Mouse (Mus musculus) liver, embryonic 11.5 days (tissue): Measurements from ENCODE around the gene Kcnn1. TPM values are rescaled to one million over a fixed set of nuclear protein-coding genes. Genes with fewer than 3 reads are reported as not detected.
"Not testable (repeated sequence)": the region's sequence is repeated elsewhere in the genome, so short reads cannot be mapped to it uniquely, and the experiment has no call there.

Experiments used
- ATAC-seq: fragments of 200-750 bp; cut with Nextera tagmentation; replicated peaks from 2 replicates; pipeline ENCODE4 v1.8.0; 2017; ENCODE audit warnings: moderate number of reproducible peaks, mild to moderate bottlenecking, moderate TSS enrichment, moderate library complexity; ENCODE audit not compliant: low FRiP score
- DNase-seq: peaks from one replicate; pipeline ENCODE4 v3.0.0-alpha.2; 2017; ENCODE audit warnings: low spot score
- H3K27ac ChIP-seq: fragments of 300-500 bp; sonication (generic); 2 replicates; pipeline ENCODE4 v1.5.1; 2014; ENCODE audit warnings: mild to moderate bottlenecking, low read depth, low read length, control low read depth
- H3K27me3 ChIP-seq: fragments of 300-500 bp; sonication (generic); replicated peaks from 2 replicates; pipeline ENCODE4 v1.6.1; 2014; ENCODE audit warnings: low read length, mixed read lengths; ENCODE audit not compliant: control insufficient read depth, insufficient read depth
- H3K36me3 ChIP-seq: fragments of 300-500 bp; sonication (generic); 2 replicates; pipeline ENCODE4 v1.6.1; 2014; ENCODE audit warnings: mild to moderate bottlenecking, low read length, moderate library complexity, mixed read lengths; ENCODE audit not compliant: control insufficient read depth, insufficient read depth
- H3K4me1 ChIP-seq: fragments of 300-500 bp; sonication (generic); replicated peaks from 2 replicates; pipeline ENCODE4 v1.6.1; 2014; ENCODE audit warnings: low read length, mixed read lengths; ENCODE audit not compliant: control insufficient read depth, insufficient read depth
- H3K4me2 ChIP-seq: fragments of 300-500 bp; sonication (generic); 2 replicates; pipeline ENCODE4 v1.6.1; 2014; ENCODE audit warnings: mild to moderate bottlenecking, control low read depth, moderate library complexity
- H3K4me3 ChIP-seq: fragments of 300-500 bp; sonication (generic); 2 replicates; pipeline ENCODE4 v1.5.1; 2014; ENCODE audit warnings: low read depth, low read length, control low read depth
- H3K9ac ChIP-seq: fragments of 300-500 bp; sonication (generic); 2 replicates; pipeline ENCODE4 v1.6.1; 2014; ENCODE audit warnings: low read depth, low read length, control low read depth
- H3K9me3 ChIP-seq: fragments of 300-500 bp; sonication (generic); 2 replicates; pipeline ENCODE4 v1.6.1; 2016; ENCODE audit warnings: low read length, inconsistent platforms, mixed read lengths; ENCODE audit not compliant: control insufficient read depth
- WGBS: fragments of 180-500 bp; shearing (Covaris S2); extraction: QIAGEN DNeasy Blood & Tissue Kit; methylation state at CpG from one replicate; pipeline ENCODE4 v1.1.7; 2014; 5-methylcytosine and 5-hydroxymethylcytosine counted together
- polyA plus RNA-seq: library from polyadenylated mRNA; unstranded; fragments of >200 nt; fragmentation: Nextera tagmentation; extraction: Ambion mirVana; gene quantifications from 2 replicates; pipeline ENCODE4 v1.2.1, GENCODE M21; 2014

The Kcnn1 gene
- polyA plus RNA-seq, 1 experiment from 2014 or later = 0.47 TPM

DNA sequence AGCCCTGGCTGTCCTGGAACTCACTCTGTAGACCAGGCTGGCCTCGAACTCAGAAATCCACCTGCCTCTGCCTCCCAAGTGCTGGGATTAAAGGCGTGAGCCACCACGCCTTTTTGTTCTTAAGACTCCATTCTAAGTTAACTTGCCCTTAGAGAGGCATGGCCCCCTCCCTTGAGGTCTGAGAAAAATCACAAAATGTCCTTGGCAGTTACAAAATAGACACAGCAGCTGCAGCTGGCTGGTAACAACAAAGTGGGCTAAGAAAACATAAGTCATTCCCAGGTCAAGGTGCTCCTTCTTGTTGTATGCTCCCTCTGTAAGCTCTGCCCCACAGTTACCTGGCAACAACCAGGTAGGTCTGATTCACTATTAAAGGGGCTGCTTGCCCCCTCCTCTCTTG lies 40.5 kb downstream of the Kcnn1 start:
- not testable (repeated sequence) for H3K4me1 ChIP-seq, H3K27ac ChIP-seq, H3K9ac ChIP-seq, H3K36me3 ChIP-seq, H3K27me3 ChIP-seq, H3K4me3 ChIP-seq, DNase-seq, H3K9me3 ChIP-seq, ATAC-seq, H3K4me2 ChIP-seq
- WGBS = 80% methylated on average over 3 of the region's 3 CpGs

DNA sequence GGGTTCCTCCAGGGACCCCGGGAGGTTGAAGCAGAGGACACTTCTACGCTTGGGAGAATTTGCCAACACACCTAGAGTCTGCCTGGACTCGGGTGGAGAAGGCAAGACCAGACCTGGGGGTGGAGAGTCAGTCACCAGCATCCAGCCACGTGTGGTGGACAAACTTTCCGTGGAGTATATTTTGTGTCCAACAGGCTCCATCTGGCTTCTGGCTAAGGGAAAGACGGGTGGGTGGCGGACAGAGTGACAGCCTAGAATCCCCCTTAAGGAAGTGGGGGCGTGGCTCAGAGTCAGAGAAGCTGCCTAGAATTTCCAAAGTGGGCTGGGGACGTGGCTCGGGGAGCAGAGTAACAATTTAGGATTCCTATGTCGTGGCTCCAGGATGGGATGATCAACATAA lies 41.1 kb downstream of the Kcnn1 start:
- H3K27me3 ChIP-seq = peaks cover 7% of the 10 kb centered on the region
- no peak overlapping the region for H3K27ac ChIP-seq
- peaks cover 1% of the 10 kb centered on the region; the same call in 1 of the 2 replicates for H3K9me3 ChIP-seq
- ATAC-seq = no peak
- no peak for DNase-seq
- H3K4me1 ChIP-seq = peaks cover 5% of the 10 kb centered on the region
- WGBS = 51% methylated on average over 11 of the region's 11 CpGs
- no peaks in the 10 kb centered on the region for H3K36me3 ChIP-seq
- no peak overlapping the region for H3K4me2 ChIP-seq
- H3K9ac ChIP-seq = 0 out of 2 replicates have a peak overlapping the region, but pooled peaks have one; percentile 22
- no peak overlapping the region for H3K4me3 ChIP-seq

GRCm38 (mm10) chr8:70821399-70821962 lies 41.6 kb downstream of the Kcnn1 start:
- Histone ChIP-seq H3K9me3 (no peaks in the 10 kb centered on the region), H3K27me3 (peaks cover 8% of the 10 kb centered on the region), H3K4me1 (peaks cover 10% of the 10 kb centered on the region), H3K27ac (no peak overlapping the region), H3K36me3 (no peaks in the 10 kb centered on the region), H3K9ac (0 out of 2 replicates have a peak overlapping the region, but pooled peaks have one; percentile 22), H3K4me3 (no peak overlapping the region), H3K4me2 (no peak overlapping the region)
- DNase-seq = peak; percentile 77
- ATAC-seq = peak; percentile 34; the same call in 1 of the 2 replicates
- WGBS = 15% methylated on average over 30 of the region's 30 CpGs

DNA sequence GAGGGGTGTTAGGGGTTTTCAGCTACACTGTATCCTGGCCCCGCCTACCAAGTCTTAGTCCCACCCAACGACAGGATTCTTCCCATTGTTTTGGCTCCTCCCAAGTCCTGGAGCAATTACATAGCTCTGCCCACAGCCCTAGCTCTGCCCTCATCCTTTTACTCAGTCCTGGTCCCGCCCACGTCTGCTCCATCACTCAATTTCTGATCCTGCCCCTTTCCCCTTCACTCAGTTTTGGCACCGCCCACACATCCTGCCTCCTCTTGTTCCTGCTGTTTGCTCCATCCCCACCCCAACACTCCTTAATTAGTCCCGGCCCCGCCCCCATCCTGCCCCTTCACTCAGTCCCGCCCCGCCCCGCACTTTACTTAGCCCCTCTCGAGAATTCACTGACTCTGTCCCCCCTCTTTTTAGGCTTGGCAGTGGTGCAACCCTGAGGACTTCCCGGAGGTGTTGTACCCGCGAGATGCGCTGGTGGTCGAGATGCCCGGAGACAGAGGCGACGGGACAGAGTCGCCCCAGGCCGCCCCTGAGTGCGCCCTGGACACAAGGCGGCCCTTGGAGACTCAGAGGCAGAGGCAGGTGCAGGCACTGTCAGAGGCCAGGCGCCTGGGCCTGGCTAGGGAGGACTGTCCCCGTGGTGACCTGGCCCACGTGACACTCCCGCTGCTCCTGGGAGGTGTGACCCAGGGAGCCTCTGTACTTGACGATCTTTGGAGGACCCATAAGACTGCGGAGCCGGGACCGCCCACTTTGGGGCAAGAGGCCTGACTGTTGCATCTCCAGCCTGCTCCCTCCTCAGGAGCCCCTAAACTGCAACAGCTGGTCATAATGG lies 42.7 kb downstream of the Kcnn1 start:
- Histone ChIP-seq H3K27ac (no peak overlapping the region), H3K4me3 (0 out of 2 replicates have a peak overlapping the region, but pooled peaks have one; percentile 3), H3K27me3 (peaks cover 12% of the 10 kb centered on the region), H3K9ac (no peak overlapping the region), H3K36me3 (no peaks in the 10 kb centered on the region), H3K4me1 (peaks cover 11% of the 10 kb centered on the region), H3K9me3 (no peaks in the 10 kb centered on the region), H3K4me2 (peak overlapping the region; percentile 21)
- ATAC-seq = peak; percentile 61
- WGBS = 7% methylated on average over 31 of the region's 31 CpGs
- DNase-seq = peak; percentile 64

GRCm38 (mm10) chr8:70816679-70817078 lies 46.4 kb downstream of the Kcnn1 start:
- ATAC-seq (peak; percentile 77), DNase-seq (peak; percentile 77)
- Histone ChIP-seq H3K4me1 (peaks cover 9% of the 10 kb centered on the region), H3K9ac (no peak overlapping the region), H3K4me2 (peak overlapping the region; percentile 57), H3K4me3 (peak overlapping the region; percentile 24; the same call in 1 of the 2 replicates), H3K27ac (no peak overlapping the region), H3K9me3 (no peaks in the 10 kb centered on the region), H3K27me3 (peaks cover 12% of the 10 kb centered on the region), H3K36me3 (no peaks in the 10 kb centered on the region)
- WGBS = 10% methylated on average over 30 of the region's 30 CpGs

DNA sequence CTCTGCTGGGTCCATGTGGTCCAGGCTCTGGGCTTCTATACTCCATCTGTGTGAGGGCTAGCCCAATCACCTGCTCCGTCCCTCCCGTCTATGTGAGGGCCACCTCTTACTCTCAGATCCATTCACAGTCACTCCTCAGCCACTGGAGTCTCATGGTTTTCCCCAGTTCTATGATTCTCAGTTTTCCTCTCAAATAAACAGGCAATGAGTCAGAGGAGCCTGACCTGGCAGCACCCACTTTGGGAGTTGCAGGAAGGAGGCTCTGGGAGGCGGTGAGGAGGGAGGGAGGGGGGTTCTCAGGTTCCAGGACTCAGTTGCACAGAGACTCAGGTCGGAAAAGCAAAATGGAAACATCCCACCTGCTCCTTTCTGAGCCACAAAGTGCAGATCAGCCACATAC lies 50.2 kb downstream of the Kcnn1 start:
- DNase-seq (no peak), ATAC-seq (no peak)
- H3K4me1 ChIP-seq = peaks cover 13% of the 10 kb centered on the region
- no peak overlapping the region for H3K27ac ChIP-seq
- WGBS = 57% methylated on average over 4 of the region's 4 CpGs
- H3K27me3 ChIP-seq = peaks cover 8% of the 10 kb centered on the region; the same call in 1 of the 2 replicates
- no peaks in the 10 kb centered on the region for H3K9me3 ChIP-seq
- no peak overlapping the region for H3K4me2 ChIP-seq
- no peaks in the 10 kb centered on the region for H3K36me3 ChIP-seq
- no peak overlapping the region for H3K4me3 ChIP-seq
- H3K9ac ChIP-seq = no peak overlapping the region

GRCm38 (mm10) chr8:70812055-70812454 lies 51.0 kb downstream of the Kcnn1 start:
- no peak overlapping the region for H3K9ac ChIP-seq
- 44% methylated on average over 4 of the region's 4 CpGs for WGBS
- no peak overlapping the region for H3K27ac ChIP-seq
- H3K4me2 ChIP-seq = no peak overlapping the region
- no peak for DNase-seq
- no peaks in the 10 kb centered on the region for H3K36me3 ChIP-seq
- no peaks in the 10 kb centered on the region for H3K9me3 ChIP-seq
- no peak overlapping the region for H3K4me3 ChIP-seq
- ATAC-seq = no peak
- H3K27me3 ChIP-seq = peaks cover 5% of the 10 kb centered on the region; the same call in 1 of the 2 replicates
- peaks cover 16% of the 10 kb centered on the region for H3K4me1 ChIP-seq

GRCm38 (mm10) chr8:70810962-70811680 lies 51.9 kb downstream of the Kcnn1 start:
- Histone ChIP-seq H3K4me1 (peaks cover 17% of the 10 kb centered on the region), H3K9me3 (no peaks in the 10 kb centered on the region), H3K9ac (no peak overlapping the region), H3K27ac (no peak overlapping the region), H3K27me3 (peaks cover 2% of the 10 kb centered on the region; the same call in 1 of the 2 replicates), H3K36me3 (no peaks in the 10 kb centered on the region), H3K4me2 (no peak overlapping the region; the same call in 1 of the 2 replicates), H3K4me3 (no peak overlapping the region)
- 59% methylated on average over 20 of the region's 20 CpGs for WGBS
- ATAC-seq = no peak
- no peak for DNase-seq
